Mouse (Mus musculus) heart, embryonic 13.5 days (tissue): ENCODE data around the gene Mrps23. TPM values are rescaled to one million over a fixed set of nuclear protein-coding genes. Genes with fewer than 3 reads are reported as not detected.

Experiments used
- ATAC-seq: fragments of 200-750 bp; cut with Nextera tagmentation; 2 replicates; pipeline ENCODE4 v1.8.0; 2017; ENCODE audit warnings: moderate TSS enrichment; ENCODE audit not compliant: insufficient number of reproducible peaks, low FRiP score, low TSS enrichment; ENCODE audit errors: extremely low read depth
- H3K27ac ChIP-seq: fragments of 300-500 bp; sonication (generic); replicated peaks from 2 replicates; pipeline ENCODE4 v1.5.1; 2015; ENCODE audit warnings: moderate library complexity, mild to moderate bottlenecking, inconsistent platforms
- H3K27me3 ChIP-seq: fragments of 300-500 bp; sonication (generic); replicated peaks from 2 replicates; pipeline ENCODE4 v1.6.1; 2015; ENCODE audit warnings: mild to moderate bottlenecking, inconsistent platforms
- H3K36me3 ChIP-seq: fragments of 300-500 bp; sonication (generic); 2 replicates; pipeline ENCODE4 v1.6.1; 2015; ENCODE audit warnings: mild to moderate bottlenecking, inconsistent platforms
- H3K4me1 ChIP-seq: fragments of 300-500 bp; sonication (generic); 2 replicates; pipeline ENCODE4 v1.6.1; 2015; ENCODE audit warnings: inconsistent platforms
- H3K4me2 ChIP-seq: fragments of 300-500 bp; sonication (generic); 2 replicates; pipeline ENCODE4 v1.6.1; 2015; ENCODE audit warnings: inconsistent platforms, mild to moderate bottlenecking, moderate library complexity
- H3K4me3 ChIP-seq: fragments of 300-500 bp; sonication (generic); 2 replicates; pipeline ENCODE4 v1.5.1; 2015; ENCODE audit warnings: moderate library complexity, mild to moderate bottlenecking, inconsistent platforms
- H3K9ac ChIP-seq: fragments of 300-500 bp; sonication (generic); 2 replicates; pipeline ENCODE4 v1.6.1; 2015; ENCODE audit warnings: inconsistent platforms, mild to moderate bottlenecking, moderate library complexity
- H3K9me3 ChIP-seq: fragments of 300-500 bp; sonication (generic); 2 replicates; pipeline ENCODE4 v1.6.1; 2016; ENCODE audit warnings: inconsistent platforms
- WGBS: fragments of 180-500 bp; shearing (Covaris S2); methylation state at CpG from one replicate; pipeline ENCODE4 v1.1.7; 2015; ENCODE audit warnings: mixed read lengths; 5-methylcytosine and 5-hydroxymethylcytosine counted together
- polyA plus RNA-seq: library from polyadenylated mRNA; unstranded; fragments of >200 nt; fragmentation: Nextera tagmentation; extraction: Ambion mirVana; gene quantifications from 2 replicates; pipeline ENCODE4 v1.2.1, GENCODE M21; 2015

Mrps23 gene
- polyA plus RNA-seq, 1 experiment from 2014 or later = 76.0 TPM

DNA sequence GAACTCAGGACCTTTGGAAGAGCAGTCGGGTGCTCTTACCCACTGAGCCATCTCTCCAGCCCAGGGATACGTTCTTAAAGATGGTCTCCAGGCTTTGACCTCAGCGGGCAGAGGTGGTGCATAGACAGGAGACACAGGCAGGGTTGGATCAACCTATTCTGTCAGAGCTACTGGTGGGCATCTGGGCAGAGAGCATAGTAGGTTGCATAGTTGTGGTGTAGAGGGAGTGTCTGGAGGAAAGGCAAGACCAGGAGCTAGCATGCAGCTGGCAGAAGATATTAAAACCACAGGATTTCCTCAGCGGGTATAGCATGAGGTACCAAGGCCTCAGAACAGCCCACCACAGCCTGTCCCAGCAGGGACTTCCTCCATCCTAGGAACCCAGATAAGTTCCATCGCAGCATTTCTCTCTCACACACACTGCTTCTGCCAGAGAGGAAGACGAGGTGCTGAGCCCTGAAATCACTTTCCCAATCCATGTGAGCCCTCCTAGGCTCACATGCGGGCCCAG is 39.9 kb upstream of the Mrps23 start:
- Histone ChIP-seq H3K36me3 (no peaks in the 10 kb centered on the region), H3K9ac (peak overlapping the region; percentile 75), H3K4me2 (peak overlapping the region; percentile 37), H3K4me1 (peaks cover 70% of the 10 kb centered on the region), H3K4me3 (no peak overlapping the region), H3K27me3 (0 out of 2 replicates have a peak, but pooled peaks cover 7% of the 10 kb centered on the region), H3K9me3 (no peaks in the 10 kb centered on the region), H3K27ac (peak overlapping the region; percentile 95)
- no peak for ATAC-seq
- WGBS = 61% methylated on average over 7 of the region's 7 CpGs

DNA sequence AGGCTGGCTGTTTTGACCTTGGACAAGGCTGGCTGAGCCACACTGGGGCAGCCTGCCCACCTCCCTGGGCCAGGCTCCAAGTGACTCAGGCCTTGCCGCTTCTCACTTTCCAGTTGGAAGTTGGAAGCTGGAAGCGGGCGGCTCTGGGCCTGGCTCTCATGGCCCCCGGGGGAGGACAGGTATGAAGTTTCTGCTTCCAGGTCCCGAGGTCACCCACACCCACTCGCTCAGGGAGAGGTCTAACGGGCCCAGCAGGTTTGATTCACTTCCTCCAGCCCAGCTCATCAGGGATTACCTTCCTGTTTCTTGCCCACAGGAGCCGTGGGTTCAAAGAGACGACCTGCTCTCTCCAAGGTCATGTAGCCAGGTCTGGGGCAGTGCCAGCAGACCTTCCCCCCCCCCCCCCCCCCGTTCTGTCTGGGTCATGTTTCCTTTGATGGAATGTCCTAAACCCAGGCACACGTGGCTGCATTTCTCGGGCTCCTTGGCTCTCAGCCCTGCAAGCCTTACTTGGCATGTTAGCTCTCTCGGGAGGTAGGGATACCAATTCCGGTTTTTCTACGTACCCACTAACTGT is 39.3 kb upstream of the Mrps23 start:
- Histone ChIP-seq H3K4me2 (peak overlapping the region; percentile 37), H3K9ac (peak overlapping the region; percentile 75), H3K4me1 (peaks cover 70% of the 10 kb centered on the region), H3K27me3 (peaks cover 13% of the 10 kb centered on the region), H3K9me3 (no peaks in the 10 kb centered on the region), H3K4me3 (no peak overlapping the region), H3K36me3 (no peaks in the 10 kb centered on the region), H3K27ac (peak overlapping the region; percentile 95)
- WGBS = 15% methylated on average over 15 of the region's 15 CpGs
- ATAC-seq = no peak

DNA sequence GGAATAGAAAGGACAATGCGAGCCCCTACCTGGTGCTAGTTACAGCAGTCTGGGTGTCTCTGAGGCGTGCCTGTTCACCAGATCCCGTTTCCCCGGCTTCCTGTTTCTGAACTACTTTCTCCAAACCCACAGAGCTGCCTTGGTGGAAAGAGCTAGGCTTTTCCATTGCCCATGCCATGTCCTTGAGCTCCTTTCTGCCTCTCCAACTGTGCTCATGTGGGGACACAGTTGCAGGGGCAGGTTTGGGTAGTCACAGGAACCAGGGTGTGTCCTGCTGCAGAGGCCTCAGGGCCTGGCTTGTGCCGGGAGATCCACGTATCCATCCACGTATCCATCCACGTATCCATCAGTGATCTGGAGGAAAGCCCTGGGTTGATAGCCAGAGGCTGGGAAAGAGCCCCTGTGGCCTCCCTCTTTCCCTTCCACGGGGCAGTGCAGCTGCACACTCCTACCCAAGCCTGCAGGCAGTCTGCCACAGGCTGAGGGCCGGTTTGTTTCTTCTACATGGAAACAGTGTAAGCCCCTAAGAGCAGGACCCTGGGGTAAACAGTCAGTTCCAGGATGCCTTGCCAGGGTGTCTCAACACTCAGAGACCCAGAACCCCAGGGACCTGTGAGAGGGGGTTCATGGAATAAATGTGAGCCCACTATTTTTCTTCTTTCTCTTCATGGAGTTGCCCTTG is 38.4 kb upstream of the Mrps23 start:
- Histone ChIP-seq H3K27ac (peak overlapping the region; percentile 95), H3K9me3 (no peaks in the 10 kb centered on the region), H3K27me3 (peaks cover 21% of the 10 kb centered on the region), H3K4me1 (peaks cover 62% of the 10 kb centered on the region), H3K9ac (peak overlapping the region; percentile 75), H3K36me3 (no peaks in the 10 kb centered on the region), H3K4me3 (no peak overlapping the region), H3K4me2 (peak overlapping the region; percentile 37; the same call in 1 of the 2 replicates)
- WGBS = 60% methylated on average over 10 of the region's 10 CpGs
- no peak for ATAC-seq

DNA sequence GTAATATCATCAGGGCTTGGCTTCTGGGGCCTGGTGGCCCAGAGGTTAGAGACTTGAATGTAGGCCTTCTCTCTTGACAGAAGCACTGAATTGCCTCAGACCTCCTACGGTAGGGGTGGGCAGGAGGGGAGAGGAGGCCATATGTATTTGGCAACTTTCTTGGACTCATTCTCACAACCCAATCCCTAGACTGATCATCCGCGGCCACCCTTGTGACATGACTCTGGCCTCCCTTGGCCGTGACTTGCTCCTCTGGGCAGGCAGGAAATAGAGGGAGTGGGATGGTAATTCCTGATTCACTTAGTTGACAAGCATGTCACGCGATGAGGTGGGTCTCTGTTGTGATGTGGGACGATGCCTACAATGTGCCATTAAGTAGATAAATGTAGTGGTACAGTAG is 37.7 kb upstream of the Mrps23 start:
- Histone ChIP-seq H3K9ac (peak overlapping the region; percentile 75), H3K27ac (peak overlapping the region; percentile 95), H3K36me3 (0 out of 2 replicates have a peak, but pooled peaks cover 3% of the 10 kb centered on the region), H3K4me1 (peaks cover 58% of the 10 kb centered on the region), H3K4me2 (no peak overlapping the region), H3K27me3 (peaks cover 21% of the 10 kb centered on the region), H3K4me3 (no peak overlapping the region), H3K9me3 (no peaks in the 10 kb centered on the region)
- no peak for ATAC-seq
- WGBS = 80% methylated on average over 7 of the region's 7 CpGs

DNA sequence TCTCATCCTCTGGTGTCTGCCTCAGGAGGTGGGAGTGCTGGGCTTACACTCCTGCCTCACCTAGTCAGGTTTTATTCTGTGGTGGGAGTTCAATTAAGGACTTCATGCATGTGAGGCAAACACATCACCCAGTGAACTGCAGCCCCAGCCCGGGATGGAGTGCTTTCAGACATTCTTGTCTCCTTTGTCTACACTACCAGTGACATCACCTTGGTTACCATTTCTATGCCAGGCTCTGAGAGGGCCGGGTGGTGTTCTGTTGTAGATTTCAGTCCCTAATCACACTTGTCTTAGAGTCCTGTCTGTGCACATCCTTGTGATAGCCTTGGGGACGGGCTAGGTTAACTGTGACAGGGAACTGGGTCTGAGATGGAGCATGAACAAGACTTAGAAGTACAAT is 35.6 kb upstream of the Mrps23 start:
- no peak overlapping the region for H3K4me2 ChIP-seq
- no peak overlapping the region for H3K27ac ChIP-seq
- H3K4me3 ChIP-seq = no peak overlapping the region
- H3K9ac ChIP-seq = 0 out of 2 replicates have a peak overlapping the region, but pooled peaks have one; percentile 25
- H3K4me1 ChIP-seq = peaks cover 63% of the 10 kb centered on the region
- 42% methylated on average over 3 of the region's 3 CpGs for WGBS
- H3K9me3 ChIP-seq = no peaks in the 10 kb centered on the region
- peaks cover 21% of the 10 kb centered on the region for H3K27me3 ChIP-seq
- H3K36me3 ChIP-seq = 0 out of 2 replicates have a peak, but pooled peaks cover 3% of the 10 kb centered on the region
- ATAC-seq = no peak

DNA sequence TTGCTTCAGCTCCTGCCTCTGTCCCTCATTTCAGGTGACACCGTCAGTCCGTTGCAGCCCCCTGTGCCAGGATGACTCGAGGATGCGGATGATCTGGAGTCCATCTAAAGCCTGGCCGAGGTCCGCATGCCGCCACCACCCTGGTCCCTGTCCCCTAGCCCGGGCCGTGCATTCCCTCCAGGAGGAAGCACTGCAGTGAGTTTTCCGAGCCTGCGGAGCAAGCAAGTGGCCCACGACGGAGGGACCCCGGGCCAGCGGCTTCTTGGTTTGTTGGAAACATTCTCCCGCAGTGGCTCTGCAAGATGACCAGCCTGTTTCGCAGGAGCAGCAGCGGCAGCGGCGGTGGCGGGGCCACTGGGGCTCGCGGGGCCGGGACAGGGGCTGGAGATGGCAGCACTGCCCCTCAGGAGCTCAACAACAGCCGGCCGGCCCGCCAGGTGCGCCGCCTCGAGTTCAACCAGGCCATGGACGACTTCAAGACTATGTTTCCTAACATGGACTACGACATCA is 34.6 kb upstream of the Mrps23 start:
- H3K36me3 ChIP-seq = 0 out of 2 replicates have a peak, but pooled peaks cover 3% of the 10 kb centered on the region
- H3K4me2 ChIP-seq = peak overlapping the region; percentile 52
- H3K27ac ChIP-seq = 0 out of 2 replicates have a peak overlapping the region, but pooled peaks have one; percentile 20
- WGBS = 17% methylated on average over 32 of the region's 32 CpGs
- peaks cover 66% of the 10 kb centered on the region for H3K4me1 ChIP-seq
- peak overlapping the region; percentile 48 for H3K9ac ChIP-seq
- no peak for ATAC-seq
- peaks cover 21% of the 10 kb centered on the region for H3K27me3 ChIP-seq
- H3K9me3 ChIP-seq = no peaks in the 10 kb centered on the region
- H3K4me3 ChIP-seq = peak overlapping the region; percentile 10; the same call in 1 of the 2 replicates

DNA sequence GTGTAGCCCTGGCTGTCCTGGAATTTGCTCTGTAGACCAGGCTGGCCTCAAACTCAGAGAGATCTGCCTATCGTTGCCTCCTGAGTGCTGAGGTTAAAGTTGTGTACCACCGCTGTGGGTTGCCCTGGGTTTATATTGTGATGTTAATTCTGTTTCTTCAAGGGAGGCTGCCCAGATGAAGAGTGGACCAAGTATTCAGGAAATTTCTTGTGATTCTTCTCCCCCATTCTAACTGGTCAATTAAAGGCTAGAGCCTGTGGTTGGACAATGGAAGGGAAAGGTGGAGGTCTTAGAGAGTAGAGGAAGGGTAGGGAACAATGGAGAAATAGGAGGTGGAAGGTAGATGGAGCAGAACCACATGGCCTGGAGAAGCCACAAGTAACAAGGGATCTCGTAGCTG is 33.6 kb upstream of the Mrps23 start:
- H3K27me3 ChIP-seq = peaks cover 21% of the 10 kb centered on the region
- peaks cover 55% of the 10 kb centered on the region for H3K4me1 ChIP-seq
- H3K36me3 ChIP-seq = 0 out of 2 replicates have a peak, but pooled peaks cover 3% of the 10 kb centered on the region
- no peak for ATAC-seq
- H3K9ac ChIP-seq = no peak overlapping the region
- no peaks in the 10 kb centered on the region for H3K9me3 ChIP-seq
- H3K4me3 ChIP-seq = no peak overlapping the region
- WGBS = 73% methylated on average over 3 of the region's 3 CpGs
- H3K27ac ChIP-seq = no peak overlapping the region
- no peak overlapping the region for H3K4me2 ChIP-seq

DNA sequence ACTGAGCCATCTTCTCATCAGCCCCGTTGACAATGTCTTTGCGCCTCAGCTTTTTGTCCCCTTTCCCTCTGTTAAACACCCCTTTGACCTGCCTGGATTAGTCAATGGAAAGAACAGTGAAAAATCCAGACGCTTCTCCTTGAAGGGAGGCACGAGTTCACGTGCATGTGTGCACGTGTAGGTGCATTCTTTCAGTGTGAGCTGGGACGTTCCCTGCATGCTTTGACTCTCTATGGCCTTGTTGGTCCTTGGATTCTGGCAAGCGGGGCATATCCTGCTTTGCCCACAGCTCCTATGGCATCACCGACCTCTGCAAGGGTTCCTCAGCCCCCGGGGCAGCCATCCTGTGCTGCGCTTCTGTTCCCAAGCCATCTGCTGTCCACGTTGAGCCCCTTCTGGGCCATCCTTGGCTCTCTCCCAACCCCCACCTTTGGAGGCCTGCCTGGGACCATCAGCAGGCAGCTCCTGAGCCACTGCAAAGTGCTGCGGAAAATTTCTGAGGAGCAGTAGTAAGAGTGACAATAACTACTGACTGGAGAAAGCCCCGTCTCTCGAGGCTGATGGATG is 32.2 kb upstream of the Mrps23 start:
- Histone ChIP-seq H3K27me3 (peaks cover 21% of the 10 kb centered on the region), H3K9ac (peak overlapping the region; percentile 63; the same call in 1 of the 2 replicates), H3K4me2 (no peak overlapping the region), H3K4me1 (peaks cover 44% of the 10 kb centered on the region), H3K9me3 (no peaks in the 10 kb centered on the region), H3K27ac (peak overlapping the region; percentile 84), H3K36me3 (peaks cover 4% of the 10 kb centered on the region), H3K4me3 (no peak overlapping the region)
- no peak for ATAC-seq
- 64% methylated on average over 15 of the region's 15 CpGs for WGBS

DNA sequence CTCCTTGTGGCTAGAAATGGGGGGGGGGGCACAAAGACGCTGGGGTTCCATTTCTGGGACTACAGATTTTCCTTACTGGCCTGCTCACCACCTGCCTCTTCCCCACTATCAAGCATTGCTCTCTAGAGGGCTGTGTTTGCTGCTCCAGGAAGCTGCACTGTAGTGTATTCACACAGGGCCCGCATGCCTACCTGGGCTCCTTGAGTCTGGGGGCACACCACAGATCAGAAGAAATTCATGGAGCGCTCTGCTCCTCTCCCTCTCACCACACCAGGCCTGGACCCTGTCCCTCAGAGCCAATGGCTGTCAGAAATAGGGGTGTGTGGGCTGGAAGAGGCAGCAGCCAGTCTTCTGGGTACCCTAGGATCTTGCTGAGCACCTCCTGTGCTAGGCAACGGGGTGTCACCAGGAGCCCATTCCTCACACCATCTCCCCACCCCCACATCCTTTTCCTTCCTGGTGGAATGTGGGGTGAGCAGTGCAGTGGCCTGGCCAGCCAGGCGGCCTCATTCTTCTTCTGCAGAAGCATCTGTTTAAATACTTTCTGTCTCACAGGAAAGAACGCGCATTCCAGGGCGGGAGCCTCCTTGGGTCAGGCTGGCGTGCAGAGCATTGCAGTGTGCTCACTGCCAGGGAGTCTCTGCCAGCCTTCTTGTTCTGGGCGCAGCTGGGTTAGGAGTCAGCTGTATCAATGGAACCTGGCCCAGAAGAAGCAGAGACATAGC is 31.4 kb upstream of the Mrps23 start:
- Histone ChIP-seq H3K9ac (peak overlapping the region; percentile 63), H3K4me2 (peak overlapping the region; percentile 28), H3K4me3 (peak overlapping the region; percentile 6; the same call in 1 of the 2 replicates), H3K36me3 (peaks cover 12% of the 10 kb centered on the region), H3K27ac (peak overlapping the region; percentile 84), H3K4me1 (peaks cover 44% of the 10 kb centered on the region), H3K9me3 (no peaks in the 10 kb centered on the region), H3K27me3 (peaks cover 21% of the 10 kb centered on the region)
- 18% methylated on average over 10 of the region's 10 CpGs for WGBS
- 0 out of 2 replicates have a peak, but pooled peaks have one; percentile 14 for ATAC-seq

DNA sequence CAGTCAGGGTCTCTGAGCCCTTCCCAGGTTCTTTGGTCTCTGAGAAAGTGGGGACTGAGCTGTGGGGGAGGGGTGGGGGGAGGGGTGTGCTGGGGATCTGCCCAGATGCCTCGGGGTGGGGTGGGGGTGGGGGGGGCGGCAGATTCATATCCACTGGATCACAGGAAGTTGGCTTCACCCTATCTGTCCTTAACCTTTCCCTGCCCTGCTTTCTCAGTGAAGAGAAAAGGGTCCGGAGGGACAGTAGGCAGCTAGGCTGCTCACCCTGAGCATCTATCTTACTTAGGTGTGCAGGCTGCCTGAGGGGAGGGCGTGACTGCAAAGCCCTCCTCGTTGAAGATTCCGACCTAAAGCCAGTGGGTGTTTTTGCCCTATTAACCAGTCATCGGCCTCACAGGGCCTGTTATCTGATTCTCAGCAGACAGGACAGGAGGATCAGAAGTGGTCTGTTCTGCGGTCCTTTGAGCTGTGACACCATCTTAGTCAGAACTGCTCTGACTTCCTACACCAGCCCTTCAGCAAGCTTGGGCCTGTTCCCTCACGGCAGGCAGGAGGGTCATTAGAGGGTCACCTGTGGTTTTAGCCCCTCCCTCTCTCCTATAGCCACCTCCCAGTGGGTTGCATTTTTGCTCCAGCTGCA is 30.7 kb upstream of the Mrps23 start:
- WGBS = 15% methylated on average over 9 of the region's 9 CpGs

More for the DNA sequence above, 30.7 kb upstream of the Mrps23 start:
- Histone ChIP-seq H3K9me3 (no peaks in the 10 kb centered on the region), H3K27me3 (peaks cover 20% of the 10 kb centered on the region), H3K4me2 (peak overlapping the region; percentile 28; the same call in 1 of the 2 replicates), H3K9ac (peak overlapping the region; percentile 63), H3K4me1 (peaks cover 43% of the 10 kb centered on the region), H3K27ac (peak overlapping the region; percentile 84), H3K4me3 (no peak overlapping the region), H3K36me3 (peaks cover 20% of the 10 kb centered on the region)
- no peak for ATAC-seq
